Mouse (Mus musculus) stomach, embryonic 14.5 days (tissue): Measurements from ENCODE around the gene Cd48. TPM values are rescaled to one million over a fixed set of nuclear protein-coding genes. Genes with fewer than 3 reads are reported as not detected.
"Not testable (repeated sequence)": the region's sequence is repeated elsewhere in the genome, so short reads cannot be mapped to it uniquely, and the experiment has no call there.

ENCODE experiments used
- ATAC-seq: fragments of 200-750 bp; cut with Nextera tagmentation; 2 replicates; pipeline ENCODE4 v1.8.0; 2017; ENCODE audit warnings: low read depth, moderate TSS enrichment; ENCODE audit not compliant: insufficient number of reproducible peaks, insufficient read depth, low FRiP score
- H3K27ac ChIP-seq: fragments of 300-500 bp; sonication (generic); 2 replicates; pipeline ENCODE4 v1.5.1; 2014; ENCODE audit warnings: mild to moderate bottlenecking, low read length, moderate library complexity, mixed read lengths
- H3K27me3 ChIP-seq: fragments of 300-500 bp; sonication (generic); 2 replicates; pipeline ENCODE4 v1.6.1; 2014; ENCODE audit warnings: low read length, control low read depth, mixed read lengths; ENCODE audit not compliant: control insufficient read depth, insufficient read depth
- H3K36me3 ChIP-seq: fragments of 300-500 bp; sonication (generic); 2 replicates; pipeline ENCODE4 v1.6.1; 2014; ENCODE audit warnings: mild to moderate bottlenecking, control low read depth, low read length, moderate library complexity, mixed read lengths; ENCODE audit not compliant: control insufficient read depth, insufficient read depth
- H3K4me1 ChIP-seq: fragments of 300-500 bp; sonication (generic); 2 replicates; pipeline ENCODE4 v1.6.1; 2014; ENCODE audit warnings: low read length, control low read depth, mixed read lengths; ENCODE audit not compliant: control insufficient read depth, insufficient read depth
- H3K4me2 ChIP-seq: fragments of 300-500 bp; sonication (generic); replicated peaks from 2 replicates; pipeline ENCODE4 v1.6.1; 2014; ENCODE audit warnings: low read depth, low read length, control low read depth
- H3K4me3 ChIP-seq: fragments of 300-500 bp; sonication (generic); 2 replicates; pipeline ENCODE4 v1.5.1; 2014; ENCODE audit warnings: low read depth, low read length, control low read depth
- H3K9ac ChIP-seq: fragments of 300-500 bp; sonication (generic); replicated peaks from 2 replicates; pipeline ENCODE4 v1.6.1; 2014; ENCODE audit warnings: low read depth, mild to moderate bottlenecking, control low read depth, low read length, moderate library complexity, mixed read lengths
- H3K9me3 ChIP-seq: fragments of 300-500 bp; sonication (generic); 2 replicates; pipeline ENCODE4 v1.6.1; 2016; ENCODE audit warnings: low read depth, low read length, control low read depth; ENCODE audit not compliant: control insufficient read depth
- WGBS: fragments of 180-500 bp; shearing (Covaris S2); extraction: QIAGEN DNeasy Blood & Tissue Kit; methylation state at CpG from one replicate; pipeline ENCODE4 v1.1.7; 2014; 5-methylcytosine and 5-hydroxymethylcytosine counted together
- polyA plus RNA-seq: library from polyadenylated mRNA; unstranded; fragments of >200 nt; fragmentation: Nextera tagmentation; extraction: Ambion mirVana; gene quantifications from 2 replicates; pipeline ENCODE4 v1.2.1, GENCODE M21; 2014

The Cd48 gene
- polyA plus RNA-seq, 1 experiment from 2014 or later: 3.2 TPM

DNA sequence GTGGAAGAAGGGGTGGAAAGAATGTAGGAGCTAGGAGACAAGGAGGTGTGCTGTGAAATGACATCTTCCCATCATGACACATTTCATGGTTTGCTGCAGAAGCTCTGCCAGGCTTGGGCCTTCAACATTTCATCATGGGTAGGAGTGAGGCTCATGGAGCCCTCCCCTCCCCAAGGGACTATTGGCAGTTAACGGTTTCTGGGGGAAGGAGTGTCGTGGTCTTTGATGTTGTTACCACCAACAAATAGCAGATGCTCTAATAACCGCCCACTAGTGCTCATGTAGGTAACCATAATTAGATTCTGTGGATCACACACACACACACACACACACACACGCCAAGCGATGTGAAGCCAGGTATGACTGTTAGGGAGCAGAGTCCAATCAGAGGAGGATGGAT, 29.1 kb upstream of the Cd48 start, which contains the start of gene Slamf7:
TSS of gene Slamf7 (minus strand) at position 302 of the 400 bp plus-strand sequence.
- Histone ChIP-seq H3K4me1 (no peaks in the 10 kb centered on the region), H3K36me3 (no peaks in the 10 kb centered on the region), H3K27me3 (no peaks in the 10 kb centered on the region), H3K27ac (no peak within 1 kb of the TSS), H3K9me3 (no peaks in the 10 kb centered on the region), H3K4me2 (no peak within 1 kb of the TSS), H3K4me3 (no peak within 1 kb of the TSS), H3K9ac (no peak within 1 kb of the TSS)
- no peak for ATAC-seq
- 88% methylated on average over 5 of the region's 5 CpGs for whole genome bisulfite sequencing

DNA sequence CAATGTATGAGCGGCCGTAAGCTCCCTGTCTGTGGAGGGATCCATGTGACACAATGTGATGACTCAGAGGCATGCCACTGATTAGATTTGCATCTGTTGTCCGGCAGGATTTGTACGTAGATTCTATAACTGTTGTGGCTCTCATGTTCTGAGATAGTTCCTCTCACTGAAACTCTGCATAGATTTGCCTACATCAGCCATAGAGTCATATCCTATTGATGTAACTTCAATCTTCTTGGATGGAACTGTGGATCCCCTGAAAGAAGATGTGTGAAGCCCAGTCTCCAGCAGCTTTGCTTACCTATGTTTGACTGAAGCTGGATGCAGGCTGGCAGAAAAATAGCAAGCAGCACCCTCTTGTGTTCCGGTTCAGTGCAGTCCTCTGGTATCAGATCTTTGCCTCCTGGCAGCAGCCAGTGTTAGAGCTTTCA, 23.2 kb upstream of the Cd48 start:
- ATAC-seq: no peak
- no peaks in the 10 kb centered on the region for H3K27me3 ChIP-seq
- no peak overlapping the region for H3K4me3 ChIP-seq
- 75% methylated on average over 5 of the region's 5 CpGs for WGBS
- no peak overlapping the region for H3K4me2 ChIP-seq
- H3K9ac ChIP-seq: no peak overlapping the region
- no peaks in the 10 kb centered on the region for H3K36me3 ChIP-seq
- H3K9me3 ChIP-seq: no peaks in the 10 kb centered on the region
- no peaks in the 10 kb centered on the region for H3K4me1 ChIP-seq
- H3K27ac ChIP-seq: no peak overlapping the region

DNA sequence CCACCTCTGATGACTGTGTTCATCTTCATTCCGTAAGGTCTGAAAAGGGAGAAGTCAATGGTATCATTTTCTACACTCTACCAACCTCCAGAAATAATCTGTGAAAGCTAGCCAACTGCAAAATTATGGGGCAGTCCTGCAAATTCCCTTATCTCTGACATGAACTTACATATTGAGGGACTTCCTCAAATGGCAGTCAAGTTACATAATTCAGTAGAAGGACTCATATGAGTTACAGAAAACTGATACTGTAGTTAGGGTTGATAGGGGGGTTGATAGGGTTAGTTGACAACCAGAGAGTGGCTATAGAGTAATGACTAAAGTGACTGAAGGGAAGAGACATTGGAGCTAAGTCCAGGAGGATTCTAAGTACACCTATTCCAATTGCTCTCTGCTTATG, 21.4 kb upstream of the Cd48 start:
- Histone ChIP-seq H3K4me1 (no peaks in the 10 kb centered on the region), H3K9me3 (no peaks in the 10 kb centered on the region), H3K4me2 (no peak overlapping the region), H3K27ac (no peak overlapping the region), H3K4me3 (no peak overlapping the region), H3K9ac (no peak overlapping the region), H3K36me3 (no peaks in the 10 kb centered on the region), H3K27me3 (no peaks in the 10 kb centered on the region)
- WGBS: 88% methylated on average over 1 of the region's 1 CpGs
- ATAC-seq: no peak

DNA sequence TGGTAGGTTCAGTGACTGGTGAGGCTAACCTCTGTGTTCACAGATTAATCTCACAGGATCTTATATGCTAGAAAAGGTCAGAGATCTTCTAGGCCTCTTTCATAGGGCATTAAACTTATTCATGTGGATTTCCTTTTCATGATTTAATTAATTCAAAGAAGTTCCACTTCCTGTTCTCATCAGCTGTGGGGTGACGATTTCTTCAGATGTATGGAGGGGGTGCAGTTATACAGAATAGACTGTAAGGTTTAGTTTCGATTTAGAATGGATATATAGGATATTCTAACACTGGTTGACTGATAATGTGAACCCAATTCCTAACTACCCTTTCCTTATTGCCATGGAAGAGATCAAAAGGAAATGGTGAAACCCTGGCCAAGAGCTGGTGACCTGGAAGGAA, 20.3 kb upstream of the Cd48 start:
- Histone ChIP-seq H3K4me2 (no peak overlapping the region), H3K4me1 (no peaks in the 10 kb centered on the region), H3K9me3 (no peaks in the 10 kb centered on the region), H3K9ac (no peak overlapping the region), H3K4me3 (no peak overlapping the region), H3K27me3 (no peaks in the 10 kb centered on the region), H3K36me3 (no peaks in the 10 kb centered on the region), H3K27ac (no peak overlapping the region)
- WGBS: 74% methylated on average over 2 of the region's 2 CpGs
- no peak for ATAC-seq

GRCm38 (mm10) chr1:171663757-171664156, 18.1 kb upstream of the Cd48 start:
- Histone ChIP-seq H3K36me3 (no peaks in the 10 kb centered on the region), H3K4me2 (no peak overlapping the region), H3K27ac (no peak overlapping the region), H3K4me3 (no peak overlapping the region), H3K9me3 (no peaks in the 10 kb centered on the region), H3K27me3 (no peaks in the 10 kb centered on the region), H3K9ac (no peak overlapping the region), H3K4me1 (no peaks in the 10 kb centered on the region)
- WGBS: 87% methylated on average over 2 of the region's 2 CpGs
- ATAC-seq: no peak

DNA sequence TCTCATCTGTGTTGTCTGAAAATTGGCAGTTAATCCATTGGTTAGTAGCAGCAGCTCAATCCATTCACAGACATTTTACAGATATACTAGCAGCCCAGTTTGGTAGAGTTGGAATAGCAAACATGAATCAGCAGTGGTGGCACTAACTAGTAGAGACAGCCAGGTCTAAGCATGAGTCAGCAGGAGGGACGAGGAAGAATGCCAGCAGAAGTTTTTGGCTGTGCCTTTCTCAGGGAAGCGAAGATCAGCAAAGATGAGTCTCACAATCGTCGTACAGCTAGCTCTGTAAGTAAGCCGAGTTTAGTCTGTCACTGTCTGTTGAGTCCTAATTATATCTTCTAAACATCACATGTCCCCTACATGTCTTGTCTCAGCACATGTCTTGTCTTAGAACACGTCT, 15.5 kb upstream of the Cd48 start:
- Histone ChIP-seq H3K36me3 (no peaks in the 10 kb centered on the region), H3K9ac (no peak overlapping the region), H3K27me3 (no peaks in the 10 kb centered on the region), H3K4me3 (no peak overlapping the region), H3K4me2 (no peak overlapping the region), H3K4me1 (no peaks in the 10 kb centered on the region), H3K9me3 (no peaks in the 10 kb centered on the region), H3K27ac (no peak overlapping the region)
- WGBS: 84% methylated on average over 6 of the region's 6 CpGs
- ATAC-seq: no peak

- Histone ChIP-seq H3K27ac (no peak overlapping the region), H3K4me3 (no peak overlapping the region), H3K4me2 (no peak overlapping the region), H3K9me3 (no peaks in the 10 kb centered on the region), H3K27me3 (no peaks in the 10 kb centered on the region), H3K36me3 (no peaks in the 10 kb centered on the region), H3K4me1 (no peaks in the 10 kb centered on the region), H3K9ac (no peak overlapping the region)
- WGBS: 74% methylated on average over 1 of the region's 1 CpGs
- ATAC-seq: no peak
Measured at GRCm38 (mm10) chr1:171667160-171667559, 14.6 kb upstream of the Cd48 start.

- ATAC-seq, H3K27ac ChIP-seq, H3K9me3 ChIP-seq, H3K4me3 ChIP-seq, H3K36me3 ChIP-seq, H3K9ac ChIP-seq, H3K27me3 ChIP-seq, H3K4me1 ChIP-seq, H3K4me2 ChIP-seq: not testable (repeated sequence)
- 75% methylated on average over 2 of the region's 2 CpGs for WGBS
Measured at GRCm38 (mm10) chr1:171672451-171672850, 9.4 kb upstream of the Cd48 start.

DNA sequence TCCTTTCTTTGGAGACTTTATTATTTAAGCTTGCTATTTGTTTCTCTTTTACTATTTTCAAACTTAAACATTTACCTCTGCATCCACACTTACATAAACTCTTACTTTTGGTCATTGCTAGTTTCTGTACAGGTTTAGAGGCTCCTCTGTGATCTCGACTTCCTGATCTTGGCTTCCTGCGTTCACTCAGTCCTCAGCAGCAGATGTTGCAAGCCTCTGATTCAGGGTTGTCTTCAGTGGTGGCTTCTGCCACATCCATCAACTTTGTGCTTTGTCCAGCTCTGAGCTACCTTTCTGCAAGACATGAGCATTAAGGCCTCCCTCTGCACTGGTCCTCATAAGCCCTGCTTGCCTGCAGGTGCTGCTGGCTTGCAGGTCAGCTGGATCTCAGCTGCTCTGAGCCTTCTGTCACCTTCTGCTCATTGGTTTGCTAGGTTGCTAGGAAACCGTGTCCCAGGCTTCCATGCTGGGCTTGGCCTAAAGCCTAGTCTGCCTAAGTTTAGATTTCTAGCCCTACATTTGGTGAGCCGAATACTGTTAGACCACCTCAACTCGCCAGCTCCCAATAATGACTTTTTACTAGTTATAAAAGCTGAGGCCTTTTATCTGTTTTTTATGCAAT, 8.8 kb upstream of the Cd48 start:
- Histone ChIP-seq H3K4me3 (no peak overlapping the region), H3K4me1 (no peaks in the 10 kb centered on the region), H3K9ac (no peak overlapping the region), H3K4me2 (no peak overlapping the region), H3K36me3 (no peaks in the 10 kb centered on the region), H3K27me3 (no peaks in the 10 kb centered on the region), H3K27ac (no peak overlapping the region), H3K9me3 (no peaks in the 10 kb centered on the region)
- 60% methylated on average over 5 of the region's 5 CpGs for WGBS
- no peak for ATAC-seq
